ENCODE assay signal across 9 mouse cellular contexts in the genomic region with DNA sequence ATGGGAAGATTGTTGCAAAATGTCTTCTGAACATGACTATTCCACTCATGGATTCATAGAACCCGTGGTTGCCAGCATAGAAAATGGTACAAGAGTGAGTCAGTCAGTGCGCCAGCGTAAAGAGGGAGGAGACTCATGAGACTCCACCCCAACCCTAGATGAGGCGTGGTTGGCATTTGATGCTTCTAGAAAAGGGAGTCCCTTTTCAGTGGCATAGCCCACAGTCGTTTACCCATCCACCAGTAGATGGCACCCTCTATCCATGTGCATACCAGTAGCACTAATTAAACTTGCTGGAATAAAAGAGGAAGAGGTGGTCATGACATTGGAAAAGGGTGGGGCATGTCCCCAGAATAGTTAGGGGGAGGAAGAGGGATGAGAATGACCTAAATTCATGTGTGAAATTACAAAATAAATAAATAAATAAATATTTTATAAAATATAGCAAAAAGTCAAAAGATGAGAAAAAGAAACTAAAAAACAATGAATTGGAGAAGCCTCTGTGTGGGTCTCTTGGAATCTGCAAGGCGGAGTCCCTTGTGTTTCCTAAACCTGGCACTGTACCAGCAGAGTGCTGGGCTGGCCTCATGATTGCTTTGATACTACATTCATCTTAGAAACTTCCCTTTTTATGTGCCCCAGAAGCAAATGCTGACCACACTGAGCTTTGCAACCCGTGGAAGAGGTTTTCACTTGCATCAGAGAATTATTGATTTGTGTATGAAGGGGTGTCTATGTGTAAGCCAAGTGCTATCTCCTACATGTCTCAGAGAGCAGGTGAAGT. TPM values are rescaled to one million over a fixed set of nuclear protein-coding genes. Genes with fewer than 3 reads are reported as not detected.
DNase-seq lines count a peak whose midpoint lies in the region; ATAC-seq and TF ChIP-seq lines count a peak whose summit lies in the region.
"Had no signal": no experiment of that assay in that cellular context is flagged by ENCODE, and none has a peak within 500 bp of the region (broad histone marks: within the 10 kb centered on the region; RNA-seq: fewer than 3 reads in every experiment).

No protein-coding gene starts in this region.

- peak; percentile 81 for TF ChIP-seq CTCF in G1E (IDR thresholded peaks at IDR 0.05; ENCODE audit: low read depth, low read length)
- TF ChIP-seq CTCF in lung, adult 2 months (IDR thresholded peaks at IDR 0.05; ENCODE audit: insufficient read depth, low read length) = peak; percentile 51

- H3K27ac ChIP-seq in forebrain, embryonic 15.5 days (replicated peaks) = no peak overlapping the region
- no peak overlapping the region for H3K27ac ChIP-seq in neural tube, embryonic 15.5 days (replicated peaks)

- H3K9ac ChIP-seq in forebrain, embryonic 15.5 days (replicated peaks) = no peak overlapping the region
- no peak overlapping the region for H3K9ac ChIP-seq in neural tube, embryonic 15.5 days (replicated peaks)

- no peak overlapping the region for H3K4me2 ChIP-seq in forebrain, embryonic 15.5 days (replicated peaks)
- H3K4me2 ChIP-seq in neural tube, embryonic 15.5 days = no peak overlapping the region

- H3K36me3 ChIP-seq in G1E (replicated peaks) = no peaks in the 10 kb centered on the region
- H3K36me3 ChIP-seq in forebrain, embryonic 15.5 days = no peaks in the 10 kb centered on the region
- H3K36me3 ChIP-seq in neural tube, embryonic 15.5 days = no peaks in the 10 kb centered on the region

- peaks cover 17% of the 10 kb centered on the region for H3K4me1 ChIP-seq in G1E (ENCODE audit: insufficient read depth, low read depth, low read length)
- H3K4me1 ChIP-seq in forebrain, embryonic 15.5 days = no peaks in the 10 kb centered on the region
- peaks cover 2% of the 10 kb centered on the region; the same call in 1 of the 2 replicates for H3K4me1 ChIP-seq in lung, adult 2 months (ENCODE audit: control insufficient read depth, insufficient read depth, low read length)
- no peaks in the 10 kb centered on the region for H3K4me1 ChIP-seq in neural tube, embryonic 15.5 days

- no peak for TF ChIP-seq POLR2A in lung, adult 2 months (IDR thresholded peaks at IDR 0.05; ENCODE audit: borderline replicate concordance, extremely low read depth, low read depth, low read length)

- peak; percentile 88 for ATAC-seq in G1E (ENCODE audit: extremely low read depth, insufficient number of reproducible peaks, low FRiP score, poor library complexity, severe bottlenecking)
- peak; percentile 84 for ATAC-seq in forebrain, embryonic 15.5 days (replicated peaks)
- peak; percentile 76 for ATAC-seq in neural tube, embryonic 15.5 days (ENCODE audit: low FRiP score)

- peak; percentile 61 for DNase-seq in G1E (ENCODE audit: low spot score)
- peak; percentile 48 for DNase-seq in cerebellum, adult 11 months
- DNase-seq in heart, postnatal 25 days (ENCODE audit: low spot score) = peak; percentile 48
- DNase-seq in layer of hippocampus, adult 11-12 months (ENCODE audit: low spot score) = peak; percentile 78
- peak; percentile 52 for DNase-seq in lung, adult 2 months
- peak; percentile 59 to 73 for DNase-seq in thymus, postnatal 10 days (ENCODE audit: low spot score in 2 of 2)

- no peak overlapping the region; the same call in 1 of the 2 replicates for H3K4me3 ChIP-seq in G1E (ENCODE audit: low read depth, low read length)
- no peak overlapping the region for H3K4me3 ChIP-seq in forebrain, embryonic 15.5 days
- H3K4me3 ChIP-seq in lung, adult 2 months (replicated peaks; ENCODE audit: extremely low read depth, low read depth, low read length) = no peak overlapping the region
- H3K4me3 ChIP-seq in neural tube, embryonic 15.5 days (replicated peaks) = no peak overlapping the region

- 28% methylated on average over 7 of the region's 7 CpGs for WGBS in forebrain, embryonic 15.5 days
- 9% methylated on average over 7 of the region's 7 CpGs for WGBS in lung, adult 2 months
- WGBS in neural tube, embryonic 15.5 days = 27% methylated on average over 7 of the region's 7 CpGs

- intact Hi-C loops in heart, postnatal 25 days (cut with DNase I) = loop anchor here (1.0 to 10.0 kb wide), 4 partner anchors 57 to 644 kb away; a partner anchor contains a TSS

- H3K27me3 ChIP-seq in G1E (ENCODE audit: insufficient read depth, low read length) = no peaks in the 10 kb centered on the region
- no peaks in the 10 kb centered on the region for H3K27me3 ChIP-seq in forebrain, embryonic 15.5 days
- no peaks in the 10 kb centered on the region for H3K27me3 ChIP-seq in neural tube, embryonic 15.5 days (replicated peaks)

- H3K9me3 ChIP-seq in G1E (replicated peaks) = no peaks in the 10 kb centered on the region
- H3K9me3 ChIP-seq in forebrain, embryonic 15.5 days = no peaks in the 10 kb centered on the region
- H3K9me3 ChIP-seq in neural tube, embryonic 15.5 days (replicated peaks) = no peaks in the 10 kb centered on the region

RNA-seq across cellular contexts. Expression of a gene that starts 8.9 kb away (rescaled TPM):
- total RNA-seq in G1E (2014; fragmentation: Nextera tagmentation) = 22.1 and 40.9 TPM in 2 replicates
- 50.2 and 53.5 TPM in 2 replicates for total RNA-seq in G1E (2017)
- polyA plus RNA-seq in G1E (2012) = 5.0 and 5.4 TPM in 2 replicates
- polyA plus RNA-seq in forebrain, embryonic 15.5 days (2015; fragmentation: Nextera tagmentation; extraction: Ambion mirVana) = 68.2 and 69.6 TPM in 2 replicates
- total RNA-seq in heart, postnatal 25 days (2021) = 10 to 100 TPM in 1 of 2 experiments, 1 to 10 TPM in 1; 9.1 to 11.0 TPM
- polyA plus RNA-seq in lung, adult 2 months (2012; rRNA removed) = 10.4 and 11.7 TPM in 2 replicates
- polyA plus RNA-seq in neural tube, embryonic 15.5 days (2015; fragmentation: Nextera tagmentation; extraction: Ambion mirVana) = 67.2 and 74.4 TPM in 2 replicates

RNA-seq across cellular contexts. Expression of a gene that starts 10.3 kb away (rescaled TPM):
- not detected in 2 replicates for total RNA-seq in G1E (2014; fragmentation: Nextera tagmentation)
- total RNA-seq in G1E (2017) = 0.33 TPM in 1 of 2 replicates, not detected in the other
- polyA plus RNA-seq in G1E (2012) = not detected in 2 replicates
- polyA plus RNA-seq in forebrain, embryonic 15.5 days (2015; fragmentation: Nextera tagmentation; extraction: Ambion mirVana) = not detected in 2 replicates
- not detected for total RNA-seq in heart, postnatal 25 days (2021)
- polyA plus RNA-seq in lung, adult 2 months (2012; rRNA removed) = not detected in 2 replicates
- polyA plus RNA-seq in neural tube, embryonic 15.5 days (2015; fragmentation: Nextera tagmentation; extraction: Ambion mirVana) = 3.7 TPM in 1 of 2 replicates, not detected in the other
- polyA plus RNA-seq: small intestine, adult 2 months had no signal
